1 mouse cellular context compared by ENCODE assay signal in genomic region chr3:93580039-93580403, GRCm38 (mm10).
TF ChIP-seq lines count a peak whose summit lies in the region.

No protein-coding gene starts in this region.

TF ChIP-seq in CH12.LX, 34 proteins besides CTCF, POLR2A, EP300 and RAD21:
- TF ChIP-seq JUN (IDR thresholded peaks at IDR 0.05; ENCODE audit: insufficient read depth, low read depth, low read length): 0 out of 2 replicates have a peak, but pooled peaks have one; percentile 7
- TF ChIP-seq USF2 (conservative IDR thresholded peaks at IDR 0.05; ENCODE audit: low read depth, low read length): no peak
- TF ChIP-seq JUND (conservative IDR thresholded peaks at IDR 0.05; ENCODE audit: low read depth, low read length): peak; percentile 49
- TF ChIP-seq UBTF (IDR thresholded peaks at IDR 0.05; ENCODE audit: low read depth, low read length): no peak
- TF ChIP-seq MXI1 (IDR thresholded peaks at IDR 0.05; ENCODE audit: low read depth, low read length): peak; percentile 71
- TF ChIP-seq IRF4 (IDR thresholded peaks at IDR 0.05; ENCODE audit: low read depth, low read length): peak; percentile 84
